Mouse (Mus musculus) liver, adult 2 months (tissue): ENCODE data around the gene Arid2.

Experiments
- CTCF ChIP-seq: fragments of 200-500 bp; IDR thresholded peaks from 2 replicates; pipeline ENCODE4 v1.5.1; 2011; ENCODE audit warnings: low read depth, low read length, control low read depth
- POLR2A ChIP-seq: fragments of 200-500 bp; IDR thresholded peaks from 2 replicates; pipeline ENCODE4 v1.6.1; 2011; ENCODE audit warnings: low read length, control low read depth; ENCODE audit not compliant: insufficient read depth; ENCODE audit errors: extremely low read depth

- no peak for TF ChIP-seq POLR2A
- TF ChIP-seq CTCF: no peak
Observed at GRCm38 (mm10) chr15:96419920-96420319, 132.6 kb downstream of the Arid2 start.
